Mouse (Mus musculus): Measurements from ENCODE around the gene 1700016D06Rik.

DNA sequence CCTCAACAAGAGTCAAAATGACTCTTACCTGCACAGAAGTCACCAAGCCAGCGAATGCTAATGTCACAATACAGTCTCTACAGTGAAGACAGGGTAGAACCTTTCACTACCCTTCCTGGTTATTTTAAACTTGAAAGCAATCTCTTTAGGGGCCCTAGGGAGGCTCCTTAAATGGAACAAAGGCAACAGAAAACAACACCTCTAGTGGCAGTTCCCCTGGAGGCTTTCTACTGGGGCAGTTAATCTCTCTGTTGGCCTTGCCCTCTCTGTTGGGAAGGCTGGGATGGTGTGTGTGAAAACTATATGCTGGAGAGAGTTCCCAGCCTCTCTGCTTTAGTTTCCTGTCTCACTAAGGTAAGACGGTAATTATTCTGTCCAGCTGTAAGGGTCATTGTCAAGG, 60.3 kb downstream of the 1700016D06Rik start:
- TF ChIP-seq CTCF (conservative IDR thresholded peaks at IDR 0.05 in 1 of 2, IDR thresholded peaks at IDR 0.05 in 1 of 2; ENCODE audit: low read depth in 2 of 2, low read length in 2 of 2), result no peak
- no peak for TF ChIP-seq ZKSCAN1 (IDR thresholded peaks at IDR 0.05; ENCODE audit: borderline replicate concordance, low read depth, low read length)
- no peak for TF ChIP-seq JUN (IDR thresholded peaks at IDR 0.05; ENCODE audit: insufficient read depth, low read depth, low read length)
- no peak for TF ChIP-seq POLR2A (IDR thresholded peaks at IDR 0.05; ENCODE audit: low read depth, low read length)
- TF ChIP-seq EP300 (IDR thresholded peaks at IDR 0.05; ENCODE audit: low read length), result no peak
- TF ChIP-seq HCFC1 (IDR thresholded peaks at IDR 0.05; ENCODE audit: low read depth, low read length), result no peak
- TF ChIP-seq BHLHE40 (IDR thresholded peaks at IDR 0.05; ENCODE audit: low read depth, low read length), result no peak
- no peak for TF ChIP-seq TCF12 (IDR thresholded peaks at IDR 0.05; ENCODE audit: low read depth, low read length)
- TF ChIP-seq CHD2 (IDR thresholded peaks at IDR 0.05; ENCODE audit: low read length), result no peak
- TF ChIP-seq MAX (IDR thresholded peaks at IDR 0.05; ENCODE audit: low read length), result no peak
- no peak for TF ChIP-seq GABPA (IDR thresholded peaks at IDR 0.05; ENCODE audit: insufficient replicate concordance, low read depth, low read length)
- TF ChIP-seq ZMIZ1 (IDR thresholded peaks at IDR 0.05; ENCODE audit: low read depth, low read length), result no peak
- TF ChIP-seq USF1 (IDR thresholded peaks at IDR 0.05; ENCODE audit: low read depth, low read length), result no peak
- TF ChIP-seq ZNF384 (IDR thresholded peaks at IDR 0.05; ENCODE audit: low read depth, low read length), result no peak
